Mouse (Mus musculus): ENCODE measurements at regions not wholly inside any gene's neighbourhood (a gene's known extent, or its start where the extent isn't known, plus 50 kb on each side); places are given as distances from the start of the nearest gene placed in this dataset.

DNA sequence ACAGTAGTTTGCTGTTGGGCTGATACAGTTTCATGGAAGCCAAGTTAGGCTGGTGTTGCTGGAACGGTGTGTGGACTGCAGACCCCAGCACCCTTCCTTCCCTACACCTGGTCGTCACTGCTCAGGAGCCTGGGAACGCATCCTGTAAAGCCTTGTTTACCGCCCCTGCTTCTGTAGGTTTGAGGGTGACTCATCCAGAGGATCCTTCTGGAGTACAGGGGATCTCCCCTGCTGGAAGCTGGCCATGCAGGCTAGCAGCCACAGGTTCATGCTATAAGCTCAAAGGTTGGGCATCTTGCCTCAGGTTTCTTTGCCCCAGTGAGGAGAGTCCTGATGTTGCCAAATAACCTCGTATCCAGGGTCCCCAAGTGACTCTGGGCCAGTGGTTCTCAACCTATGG lies 86.2 kb upstream of the Gpc1 start:
- no peak for DNase-seq (ENCODE audit: low read depth, low spot score)
- no peak overlapping the region for H3K27ac ChIP-seq (ENCODE audit: control insufficient read depth, low read depth, low read length)
- peaks cover 2 to 3% of the 10 kb centered on the region in 2 experiments; a peak in 3 of 4 replicates for H3K4me1 ChIP-seq (ENCODE audit: control insufficient read depth in 1 of 2, insufficient read depth in 2 of 2, low read length in 2 of 2)
- no peaks in the 10 kb centered on the region for H3K9me3 ChIP-seq (replicated peaks; ENCODE audit: insufficient read depth, low read length)
- no peak overlapping the region for H3K4me3 ChIP-seq (ENCODE audit: control insufficient read depth in 1 of 2, insufficient read depth in 1 of 2, low read depth in 2 of 2, low read length in 2 of 2)
- H3K36me3 ChIP-seq (ENCODE audit: control insufficient read depth in 1 of 2, insufficient read depth in 2 of 2, low read length in 2 of 2) = no peaks in the 10 kb centered on the region
- no peak for TF ChIP-seq ZC3H11A (IDR thresholded peaks at IDR 0.05; ENCODE audit: low read depth, low read length)
- TF ChIP-seq RAD21 (IDR thresholded peaks at IDR 0.05; ENCODE audit: low read depth, low read length) = no peak
- no peak for TF ChIP-seq GATA1 (IDR thresholded peaks at IDR 0.05; ENCODE audit: low read depth, low read length)
- TF ChIP-seq HCFC1 (IDR thresholded peaks at IDR 0.05; ENCODE audit: low read depth, low read length) = no peak
- no peak for TF ChIP-seq NRF1 (IDR thresholded peaks at IDR 0.05; ENCODE audit: insufficient read depth, low read depth, low read length, poor library complexity, severe bottlenecking)
- no peak for TF ChIP-seq KAT2A (conservative IDR thresholded peaks at IDR 0.05; ENCODE audit: low read depth, low read length)
- no peak for TF ChIP-seq MYB (IDR thresholded peaks at IDR 0.05; ENCODE audit: low read depth, low read length)
- no peak for TF ChIP-seq JUND (IDR thresholded peaks at IDR 0.05; ENCODE audit: low read depth, low read length)
- no peak for TF ChIP-seq CTCF (IDR thresholded peaks at IDR 0.05 in 2 of 3, conservative IDR thresholded peaks at IDR 0.05 in 1 of 3; ENCODE audit: control insufficient read depth in 1 of 3, insufficient read depth in 1 of 3, low read depth in 2 of 3, low read length in 3 of 3, poor library complexity in 1 of 3, severe bottlenecking in 1 of 3)
- no peak for TF ChIP-seq TBP (IDR thresholded peaks at IDR 0.05; ENCODE audit: low read depth, low read length)
- no peak for TF ChIP-seq CHD2 (IDR thresholded peaks at IDR 0.05; ENCODE audit: low read length)
- TF ChIP-seq USF1 (IDR thresholded peaks at IDR 0.05; ENCODE audit: low read depth, low read length) = no peak
- no peak for TF ChIP-seq GABPA (IDR thresholded peaks at IDR 0.05; ENCODE audit: low read depth, low read length)
- TF ChIP-seq POLR2AphosphoS5 (IDR thresholded peaks at IDR 0.05; ENCODE audit: borderline replicate concordance, low read depth, low read length) = no peak
- no peak for TF ChIP-seq ZKSCAN1 (IDR thresholded peaks at IDR 0.05; ENCODE audit: low read depth, low read length)
- no peak for TF ChIP-seq MYC (IDR thresholded peaks at IDR 0.05; ENCODE audit: low read depth, low read length)
- no peaks in the 10 kb centered on the region for H3K79me2 ChIP-seq (ENCODE audit: control insufficient read depth, insufficient read depth, low read length, poor library complexity)
- no peaks in the 10 kb centered on the region for H3K27me3 ChIP-seq (ENCODE audit: control insufficient read depth in 1 of 2, insufficient read depth in 2 of 2, low read length in 2 of 2)
- H3K9ac ChIP-seq (ENCODE audit: control insufficient read depth, low read depth, low read length, poor library complexity, severe bottlenecking) = no peak overlapping the region

DNA sequence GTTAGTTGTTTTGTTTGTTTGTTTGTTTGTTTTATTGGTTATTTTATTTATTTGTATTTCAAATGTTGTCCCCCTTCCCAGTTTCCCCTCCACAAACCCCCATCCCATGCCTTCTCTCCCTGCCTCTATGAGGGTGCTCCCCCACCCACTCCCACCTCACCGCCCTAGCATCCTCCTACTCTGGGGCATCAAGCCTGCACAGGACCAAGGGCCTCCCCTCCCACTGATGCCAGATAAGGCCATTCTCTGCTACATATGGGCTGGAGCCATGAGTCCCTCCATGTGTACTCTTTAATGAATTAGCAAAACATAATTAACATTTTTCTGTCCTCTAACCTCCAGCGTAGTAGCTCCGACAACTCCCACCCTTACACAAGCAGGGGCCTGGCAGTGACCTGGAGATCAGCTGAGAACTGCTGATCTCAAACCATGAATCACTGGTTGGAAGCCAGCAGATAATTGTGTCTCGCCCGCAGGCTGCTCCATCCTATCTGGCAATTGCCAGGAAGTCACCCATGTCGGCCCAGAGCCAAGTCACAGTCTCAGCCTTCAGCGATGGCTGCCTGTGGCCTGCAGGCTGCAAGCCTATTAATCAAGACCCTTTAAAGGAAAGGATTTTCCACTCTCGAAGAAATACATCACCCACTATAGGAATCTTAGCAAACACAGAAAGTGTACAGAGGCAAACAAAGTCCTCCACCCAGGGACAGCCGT lies 86.8 kb upstream of the Gpc1 start:
- peak; percentile 8 for DNase-seq (ENCODE audit: low read depth, low spot score)
- no peaks in the 10 kb centered on the region for H3K36me3 ChIP-seq (ENCODE audit: control insufficient read depth in 1 of 2, insufficient read depth in 2 of 2, low read length in 2 of 2)
- no peak overlapping the region for H3K9ac ChIP-seq (ENCODE audit: control insufficient read depth, low read depth, low read length, poor library complexity, severe bottlenecking)
- no peaks in the 10 kb centered on the region for H3K79me2 ChIP-seq (ENCODE audit: control insufficient read depth, insufficient read depth, low read length, poor library complexity)
- peaks cover 2 to 3% of the 10 kb centered on the region in 2 experiments; a peak in 3 of 4 replicates for H3K4me1 ChIP-seq (ENCODE audit: control insufficient read depth in 1 of 2, insufficient read depth in 2 of 2, low read length in 2 of 2)
- no peak overlapping the region for H3K4me3 ChIP-seq (ENCODE audit: control insufficient read depth in 1 of 2, insufficient read depth in 1 of 2, low read depth in 2 of 2, low read length in 2 of 2)
- H3K27me3 ChIP-seq (ENCODE audit: control insufficient read depth in 1 of 2, insufficient read depth in 2 of 2, low read length in 2 of 2) = no peaks in the 10 kb centered on the region
- no peaks in the 10 kb centered on the region for H3K9me3 ChIP-seq (replicated peaks; ENCODE audit: insufficient read depth, low read length)
- TF ChIP-seq CTCF (IDR thresholded peaks at IDR 0.05 in 2 of 3, conservative IDR thresholded peaks at IDR 0.05 in 1 of 3; ENCODE audit: control insufficient read depth in 1 of 3, insufficient read depth in 1 of 3, low read depth in 2 of 3, low read length in 3 of 3, poor library complexity in 1 of 3, severe bottlenecking in 1 of 3) = no peak
- TF ChIP-seq HCFC1 (IDR thresholded peaks at IDR 0.05; ENCODE audit: low read depth, low read length) = no peak
- no peak for TF ChIP-seq MEF2A (IDR thresholded peaks at IDR 0.05; ENCODE audit: extremely low read depth, insufficient replicate concordance, low read depth, low read length, poor library complexity, severe bottlenecking)
- no peak for TF ChIP-seq ZC3H11A (IDR thresholded peaks at IDR 0.05; ENCODE audit: low read depth, low read length)
- TF ChIP-seq POLR2AphosphoS2 (IDR thresholded peaks at IDR 0.05; ENCODE audit: low read length) = no peak
- no peak for TF ChIP-seq GABPA (IDR thresholded peaks at IDR 0.05; ENCODE audit: low read depth, low read length)
- peak; percentile 53; the same call in 1 of the 2 replicates for TF ChIP-seq ETS1 (IDR thresholded peaks at IDR 0.05; ENCODE audit: low read depth, low read length)
- no peak overlapping the region for H3K27ac ChIP-seq (ENCODE audit: control insufficient read depth, low read depth, low read length)
